Mouse (Mus musculus) midbrain, embryonic 13.5 days (tissue): ENCODE measurements around the gene Enkd1. TPM values are rescaled to one million over a fixed set of nuclear protein-coding genes. Genes with fewer than 3 reads are reported as not detected.

Source experiments
- ATAC-seq: fragments of 200-750 bp; cut with Nextera tagmentation; 2 replicates; pipeline ENCODE4 v1.8.0; 2017; ENCODE audit warnings: mild to moderate bottlenecking, moderate TSS enrichment, moderate library complexity
- H3K27ac ChIP-seq: fragments of 300-500 bp; sonication (generic); 2 replicates; pipeline ENCODE4 v1.5.1; 2015; ENCODE audit warnings: inconsistent platforms, mild to moderate bottlenecking, moderate library complexity
- H3K27me3 ChIP-seq: fragments of 300-500 bp; sonication (generic); 2 replicates; pipeline ENCODE4 v1.6.1; 2015; ENCODE audit warnings: mild to moderate bottlenecking, inconsistent platforms
- H3K36me3 ChIP-seq: fragments of 300-500 bp; sonication (generic); 2 replicates; pipeline ENCODE4 v1.6.1; 2015; ENCODE audit warnings: mild to moderate bottlenecking, inconsistent platforms
- H3K4me1 ChIP-seq: fragments of 300-500 bp; sonication (generic); replicated peaks from 2 replicates; pipeline ENCODE4 v1.6.1; 2015; ENCODE audit warnings: inconsistent platforms
- H3K4me2 ChIP-seq: fragments of 300-500 bp; sonication (generic); replicated peaks from 2 replicates; pipeline ENCODE4 v1.6.1; 2015; ENCODE audit warnings: moderate library complexity, mild to moderate bottlenecking, inconsistent platforms
- H3K4me3 ChIP-seq: fragments of 300-500 bp; sonication (generic); replicated peaks from 2 replicates; pipeline ENCODE4 v1.5.1; 2015; ENCODE audit warnings: mild to moderate bottlenecking, inconsistent platforms
- H3K9ac ChIP-seq: fragments of 300-500 bp; sonication (generic); replicated peaks from 2 replicates; pipeline ENCODE4 v1.6.1; 2015; ENCODE audit warnings: mild to moderate bottlenecking, inconsistent platforms
- H3K9me3 ChIP-seq: fragments of 300-500 bp; sonication (generic); 2 replicates; pipeline ENCODE4 v1.6.1; 2016; ENCODE audit warnings: mild to moderate bottlenecking, inconsistent platforms
- WGBS: fragments of 180-500 bp; shearing (Covaris S2); methylation state at CpG from one replicate; pipeline ENCODE4 v1.1.7; 2015; 5-methylcytosine and 5-hydroxymethylcytosine counted together
- polyA plus RNA-seq: library from polyadenylated mRNA; unstranded; fragments of >200 nt; fragmentation: Nextera tagmentation; extraction: Ambion mirVana; gene quantifications from 2 replicates; pipeline ENCODE4 v1.2.1, GENCODE M21; 2015

Enkd1 gene
- polyA plus RNA-seq, 1 experiment from 2014 or later = 15.9 TPM

GRCm38 (mm10) chr8:105715042-105715441 lies 7.0 kb upstream of the Enkd1 start:
- no peak overlapping the region for H3K4me3 ChIP-seq
- peaks cover 33% of the 10 kb centered on the region for H3K36me3 ChIP-seq
- H3K4me1 ChIP-seq = no peaks in the 10 kb centered on the region
- H3K9ac ChIP-seq = no peak overlapping the region
- 76% methylated on average over 6 of the region's 6 CpGs for WGBS
- H3K4me2 ChIP-seq = no peak overlapping the region
- no peaks in the 10 kb centered on the region for H3K27me3 ChIP-seq
- H3K27ac ChIP-seq = no peak overlapping the region
- ATAC-seq = no peak
- no peaks in the 10 kb centered on the region for H3K9me3 ChIP-seq

DNA sequence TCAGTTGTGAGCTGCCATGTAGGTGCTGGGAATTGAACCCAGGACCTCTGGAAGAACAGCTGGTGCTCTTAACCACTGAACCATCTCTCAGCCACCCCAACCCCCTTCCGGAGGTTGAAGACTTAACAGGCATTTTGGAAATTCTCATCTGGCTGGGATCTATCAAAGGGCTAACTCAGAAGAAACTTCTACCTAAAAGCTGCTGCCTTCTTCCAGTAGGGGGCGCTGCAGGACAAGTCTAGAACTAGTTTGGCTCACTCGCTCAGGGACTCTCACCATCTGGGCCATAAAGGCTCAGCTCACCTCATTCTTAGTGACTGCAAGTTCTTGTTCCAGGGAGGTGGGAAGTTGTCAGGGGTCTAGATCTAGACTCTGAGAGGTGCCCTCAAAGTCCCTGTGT lies 6.1 kb upstream of the Enkd1 start:
- Histone ChIP-seq H3K4me3 (no peak overlapping the region), H3K4me1 (no peaks in the 10 kb centered on the region), H3K9me3 (no peaks in the 10 kb centered on the region), H3K27ac (no peak overlapping the region), H3K36me3 (peaks cover 33% of the 10 kb centered on the region), H3K9ac (no peak overlapping the region), H3K4me2 (no peak overlapping the region), H3K27me3 (no peaks in the 10 kb centered on the region)
- peak; percentile 38; the same call in 1 of the 2 replicates for ATAC-seq
- 7% methylated on average over 3 of the region's 3 CpGs for WGBS

DNA sequence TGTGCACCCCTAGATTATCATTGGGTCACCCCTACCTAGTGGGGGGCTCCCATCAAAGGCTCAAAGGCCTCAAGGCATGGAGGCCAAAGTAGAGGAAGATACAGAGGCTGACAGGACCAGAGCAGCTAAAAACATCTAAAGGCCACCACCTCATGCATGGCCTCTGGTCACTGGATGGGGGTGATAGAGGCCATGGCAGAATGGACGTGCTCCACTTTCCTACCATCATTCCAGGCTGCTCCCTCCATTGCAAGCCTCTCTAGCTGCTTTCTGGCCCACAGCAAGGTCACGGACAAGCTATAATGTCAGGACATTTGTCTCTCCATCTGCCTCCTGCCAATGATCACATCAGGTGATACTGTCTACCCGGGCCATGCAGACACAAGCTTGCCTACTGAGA lies 4.3 kb upstream of the Enkd1 start:
- Histone ChIP-seq H3K9me3 (no peaks in the 10 kb centered on the region), H3K9ac (no peak overlapping the region), H3K4me3 (no peak overlapping the region), H3K36me3 (peaks cover 28% of the 10 kb centered on the region), H3K27ac (no peak overlapping the region), H3K27me3 (no peaks in the 10 kb centered on the region), H3K4me2 (no peak overlapping the region), H3K4me1 (peaks cover 7% of the 10 kb centered on the region)
- 89% methylated on average over 3 of the region's 3 CpGs for WGBS
- no peak for ATAC-seq

DNA sequence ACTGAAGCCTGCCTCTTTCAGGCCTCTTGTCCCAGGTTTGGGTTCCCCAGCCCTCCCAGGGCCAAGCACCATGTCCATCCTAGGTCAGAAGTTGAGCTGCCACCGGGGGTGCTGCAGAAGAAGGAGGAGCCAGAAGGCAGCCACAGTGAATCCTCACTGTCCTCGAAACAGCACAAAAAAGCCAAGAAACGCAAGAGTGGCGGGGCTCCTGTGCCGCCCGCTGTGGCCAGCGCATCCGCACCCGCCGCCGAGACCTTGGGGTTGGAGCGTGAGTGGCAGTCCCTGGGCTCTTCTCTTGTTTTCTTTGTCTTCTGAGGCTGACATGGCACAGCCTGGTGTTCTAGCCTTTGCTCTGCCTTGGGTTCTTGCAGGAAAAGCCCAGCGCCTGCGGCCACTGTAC lies 1.3 kb upstream of the Enkd1 start:
- Histone ChIP-seq H3K27ac (no peak overlapping the region), H3K27me3 (no peaks in the 10 kb centered on the region), H3K36me3 (peaks cover 4% of the 10 kb centered on the region), H3K9me3 (no peaks in the 10 kb centered on the region), H3K4me3 (no peak overlapping the region), H3K9ac (no peak overlapping the region), H3K4me2 (no peak overlapping the region), H3K4me1 (peaks cover 19% of the 10 kb centered on the region)
- ATAC-seq = no peak
- 74% methylated on average over 14 of the region's 14 CpGs for WGBS

GRCm38 (mm10) chr8:105708675-105709074 lies 665 bp upstream of the Enkd1 start:
- Histone ChIP-seq H3K36me3 (peaks cover 10% of the 10 kb centered on the region), H3K4me3 (no peak overlapping the region), H3K27ac (no peak overlapping the region), H3K9ac (no peak overlapping the region), H3K4me2 (no peak overlapping the region), H3K9me3 (no peaks in the 10 kb centered on the region), H3K4me1 (peaks cover 19% of the 10 kb centered on the region), H3K27me3 (no peaks in the 10 kb centered on the region)
- 0 out of 2 replicates have a peak, but pooled peaks have one; percentile 4 for ATAC-seq
- 95% methylated on average over 8 of the region's 8 CpGs for WGBS

DNA sequence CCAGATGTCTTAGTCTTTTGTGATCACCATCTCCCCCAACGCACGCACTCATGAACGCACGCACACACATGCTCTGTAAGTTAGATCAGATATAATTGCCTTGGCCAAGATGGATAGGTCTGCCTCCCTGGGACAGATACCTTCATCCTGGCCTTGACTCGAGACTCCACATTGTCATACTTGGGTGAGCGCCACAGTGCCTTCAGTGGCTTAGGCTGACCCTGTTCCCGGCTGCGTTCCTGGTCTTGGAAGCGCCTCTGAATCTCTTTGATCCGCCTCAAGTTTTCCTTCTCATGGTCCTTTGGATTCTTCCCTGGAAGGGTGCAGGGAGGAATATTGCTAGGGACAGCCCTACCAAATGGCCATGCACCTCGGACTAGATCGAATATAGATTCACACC lies 1.6 kb downstream of the Enkd1 start:
- H3K4me3 ChIP-seq = peak overlapping the region; percentile 75
- H3K27ac ChIP-seq = no peak overlapping the region
- peaks cover 34% of the 10 kb centered on the region for H3K4me1 ChIP-seq
- H3K9me3 ChIP-seq = no peaks in the 10 kb centered on the region
- no peaks in the 10 kb centered on the region for H3K27me3 ChIP-seq
- WGBS = 76% methylated on average over 12 of the region's 12 CpGs
- no peak for ATAC-seq
- peaks cover 21% of the 10 kb centered on the region for H3K36me3 ChIP-seq
- H3K9ac ChIP-seq = peak overlapping the region; percentile 74; the same call in 1 of the 2 replicates
- peak overlapping the region; percentile 98 for H3K4me2 ChIP-seq

GRCm38 (mm10) chr8:105704955-105705354 lies 3.1 kb downstream of the Enkd1 start:
- H3K36me3 ChIP-seq = peaks cover 21% of the 10 kb centered on the region
- no peak overlapping the region for H3K9ac ChIP-seq
- no peak overlapping the region for H3K4me2 ChIP-seq
- no peaks in the 10 kb centered on the region for H3K27me3 ChIP-seq
- ATAC-seq = no peak
- no peaks in the 10 kb centered on the region for H3K9me3 ChIP-seq
- H3K4me1 ChIP-seq = peaks cover 39% of the 10 kb centered on the region
- WGBS = 93% methylated on average over 6 of the region's 6 CpGs
- H3K4me3 ChIP-seq = no peak overlapping the region
- no peak overlapping the region for H3K27ac ChIP-seq

GRCm38 (mm10) chr8:105704146-105704812 lies 3.7 kb downstream of the Enkd1 start:
- no peaks in the 10 kb centered on the region for H3K27me3 ChIP-seq
- 94% methylated on average over 34 of the region's 34 CpGs for WGBS
- no peak for ATAC-seq

GRCm38 (mm10) chr8:105702731-105703415 lies 5.1 kb downstream of the Enkd1 start:
- Histone ChIP-seq H3K36me3 (peaks cover 32% of the 10 kb centered on the region), H3K9ac (0 out of 2 replicates have a peak overlapping the region, but pooled peaks have one; percentile 79), H3K27me3 (no peaks in the 10 kb centered on the region), H3K4me2 (no peak overlapping the region; the same call in 1 of the 2 replicates), H3K4me3 (no peak overlapping the region), H3K9me3 (no peaks in the 10 kb centered on the region), H3K27ac (no peak overlapping the region), H3K4me1 (peaks cover 44% of the 10 kb centered on the region)
- 91% methylated on average over 24 of the region's 24 CpGs for WGBS
- no peak for ATAC-seq

More at GRCm38 (mm10) chr8:105704146-105704812, 3.7 kb downstream of the Enkd1 start:
- H3K4me2 ChIP-seq = no peak overlapping the region
- H3K4me3 ChIP-seq = no peak overlapping the region
- no peak overlapping the region for H3K27ac ChIP-seq
- H3K36me3 ChIP-seq = peaks cover 21% of the 10 kb centered on the region
- H3K9ac ChIP-seq = no peak overlapping the region
- no peaks in the 10 kb centered on the region for H3K9me3 ChIP-seq
- peaks cover 46% of the 10 kb centered on the region for H3K4me1 ChIP-seq

DNA sequence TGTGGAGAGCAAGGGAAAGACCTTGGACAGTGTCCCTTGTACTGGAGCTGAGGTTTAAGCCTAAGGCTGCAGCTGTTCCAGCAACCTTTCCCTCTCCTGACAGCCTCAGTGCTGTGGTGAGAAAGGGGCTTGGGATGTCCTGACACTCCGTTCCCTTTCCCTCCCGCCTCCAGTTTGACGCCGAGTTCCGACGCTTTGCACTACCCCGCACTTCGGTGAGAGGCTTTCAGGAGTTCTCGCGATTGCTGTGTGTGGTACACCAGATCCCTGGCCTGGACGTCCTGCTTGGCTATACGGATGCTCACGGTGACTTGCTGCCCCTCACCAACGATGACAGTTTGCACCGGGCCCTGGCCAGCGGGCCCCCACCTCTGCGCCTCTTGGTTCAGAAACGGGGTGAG lies 6.0 kb downstream of the Enkd1 start:
- ATAC-seq = peak; percentile 35
- H3K9me3 ChIP-seq = no peaks in the 10 kb centered on the region
- H3K4me3 ChIP-seq = peak overlapping the region; percentile 75
- peak overlapping the region; percentile 79 for H3K9ac ChIP-seq
- 33% methylated on average over 18 of the region's 18 CpGs for WGBS
- H3K4me2 ChIP-seq = peak overlapping the region; percentile 91
- peak overlapping the region; percentile 93 for H3K27ac ChIP-seq
- no peaks in the 10 kb centered on the region for H3K27me3 ChIP-seq
- peaks cover 37% of the 10 kb centered on the region for H3K4me1 ChIP-seq
- H3K36me3 ChIP-seq = peaks cover 41% of the 10 kb centered on the region

DNA sequence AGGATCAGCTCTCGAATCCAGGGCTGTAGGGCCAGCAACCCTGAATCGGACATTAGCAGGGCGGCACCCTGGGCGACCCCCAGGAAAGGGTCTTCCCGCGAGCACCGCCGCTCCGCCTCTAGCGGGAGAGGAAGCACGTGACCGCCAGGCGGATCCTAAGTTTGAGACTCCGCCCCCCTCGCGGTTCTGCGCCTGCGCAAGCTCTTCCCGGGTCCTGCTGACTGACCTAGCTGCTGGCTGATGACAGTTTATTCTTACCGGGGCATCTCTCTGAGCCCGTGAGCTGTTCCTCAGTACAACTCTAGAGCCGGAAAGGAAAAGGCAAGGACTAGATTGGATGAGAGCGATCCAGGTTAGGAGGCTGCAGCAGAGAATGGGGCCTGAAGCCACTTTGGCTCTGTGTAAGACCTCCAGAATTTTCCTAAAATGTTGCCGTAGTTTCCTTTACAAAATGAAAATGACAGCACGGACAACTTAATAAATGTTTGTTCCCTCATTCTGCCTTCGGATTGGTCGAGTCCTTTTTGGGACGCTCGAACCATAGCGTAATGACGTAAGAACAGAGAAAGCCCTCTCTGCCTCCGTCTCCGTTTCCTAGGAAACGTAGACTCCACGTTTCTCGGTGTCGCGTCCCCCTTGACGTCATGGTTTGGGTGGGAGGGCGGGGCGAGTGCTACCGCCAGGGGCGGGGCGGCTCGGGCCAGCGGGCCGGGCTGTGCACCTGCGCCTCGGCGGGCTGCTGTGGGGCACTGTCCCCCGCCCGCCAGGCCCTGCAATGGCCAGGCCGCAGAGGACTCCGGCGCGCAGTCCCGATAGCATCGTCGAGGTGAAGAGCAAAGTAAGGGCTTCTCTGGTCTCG lies 6.8 kb downstream of the Enkd1 start, which contains the start of the genes Acd and Pard6a:
Gene Acd, minus strand, starts transcription at position 137 of the 859 bp plus-strand sequence.
Gene Pard6a, plus strand, starts transcription at position 183 of the 859 bp plus-strand sequence.
- peak within 1 kb of the TSS; percentile 93 for H3K27ac ChIP-seq
- H3K36me3 ChIP-seq = peaks cover 49% of the 10 kb centered on the region
- no peaks in the 10 kb centered on the region for H3K9me3 ChIP-seq
- H3K4me2 ChIP-seq = peak within 1 kb of the TSS; percentile 91
- H3K4me3 ChIP-seq = peak within 1 kb of the TSS; percentile 75
- H3K9ac ChIP-seq = peak within 1 kb of the TSS; percentile 79
- peak; percentile 77 for ATAC-seq
- WGBS = under 1% methylated on average over 60 of the region's 60 CpGs
- H3K4me1 ChIP-seq = peaks cover 29% of the 10 kb centered on the region
- H3K27me3 ChIP-seq = no peaks in the 10 kb centered on the region
